Mouse (Mus musculus): ENCODE measurements around the gene Gm20388.

DNA sequence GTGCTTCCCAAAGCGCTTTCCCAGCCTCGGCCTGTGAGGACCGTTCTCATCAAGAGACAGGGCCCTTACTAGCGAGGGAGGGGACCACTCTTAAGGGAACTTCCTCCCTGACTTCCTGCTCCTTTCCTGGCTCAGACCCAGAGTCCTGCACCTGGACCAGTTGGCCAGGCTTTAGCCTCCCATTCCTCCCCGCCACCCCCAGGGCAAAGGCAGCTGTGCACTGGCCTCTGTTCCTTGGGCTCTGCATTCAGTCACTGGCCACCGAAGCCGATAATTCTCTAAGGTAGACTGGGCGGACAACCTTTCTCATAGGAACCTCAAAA is 2280.4 kb downstream of the Gm20388 start:
- TF ChIP-seq CTCF (IDR thresholded peaks at IDR 0.05; ENCODE audit: borderline replicate concordance, insufficient read depth, low read depth, low read length) (no peak), POLR2A (IDR thresholded peaks at IDR 0.05; ENCODE audit: borderline replicate concordance, insufficient read depth, low read length) (no peak)
